Mouse (Mus musculus) embryonic facial prominence, embryonic 10.5 days (tissue): ENCODE results near the gene Ndufb2. TPM values are rescaled to one million over a fixed set of nuclear protein-coding genes. Genes with fewer than 3 reads are reported as not detected.
A peak's percentile ranks its signal among the peaks of the same experiment; 100 is the strongest.

Source experiments
- DNase-seq: peaks from one replicate; pipeline ENCODE4 v3.0.0-alpha.2; 2017; ENCODE audit warnings: low spot score
- H3K27ac ChIP-seq: fragments of 300-500 bp; sonication (generic); replicated peaks from 2 replicates; pipeline ENCODE4 v1.5.1; 2016; ENCODE audit warnings: mild to moderate bottlenecking
- H3K27me3 ChIP-seq: fragments of 300-500 bp; sonication (generic); replicated peaks from 2 replicates; pipeline ENCODE4 v1.6.1; 2016; ENCODE audit warnings: low read depth, mild to moderate bottlenecking; ENCODE audit not compliant: poor library complexity, severe bottlenecking
- H3K36me3 ChIP-seq: fragments of 300-500 bp; sonication (generic); replicated peaks from 2 replicates; pipeline ENCODE4 v1.6.1; 2016; ENCODE audit warnings: mild to moderate bottlenecking, moderate library complexity
- H3K4me1 ChIP-seq: fragments of 300-500 bp; sonication (generic); 2 replicates; pipeline ENCODE4 v1.6.1; 2016
- H3K4me3 ChIP-seq: fragments of 300-500 bp; sonication (generic); 2 replicates; pipeline ENCODE4 v1.5.1; 2016; ENCODE audit warnings: mild to moderate bottlenecking, moderate library complexity
- H3K9me3 ChIP-seq: fragments of 300-500 bp; sonication (generic); 2 replicates; pipeline ENCODE4 v1.6.1; 2016; ENCODE audit warnings: mild to moderate bottlenecking
- WGBS: fragments of 180-500 bp; shearing (Covaris S2); methylation state at CpG from one replicate; pipeline ENCODE4 v1.1.7; 2016; 5-methylcytosine and 5-hydroxymethylcytosine counted together
- polyA plus RNA-seq: library from polyadenylated mRNA; unstranded; fragments of >200 nt; fragmentation: Nextera tagmentation; extraction: Ambion mirVana; gene quantifications from 2 replicates; pipeline ENCODE4 v1.2.1, GENCODE M21; 2016

The Ndufb2 gene
- polyA plus RNA-seq, 1 experiment from 2014 or later = 274 TPM

- Histone ChIP-seq H3K4me1 (peaks cover 47% of the 10 kb centered on the region), H3K27ac (0 out of 2 replicates have a peak overlapping the region, but pooled peaks have one; percentile 54), H3K27me3 (no peaks in the 10 kb centered on the region), H3K36me3 (peaks cover 10% of the 10 kb centered on the region; the same call in 1 of the 2 replicates), H3K4me3 (no peak overlapping the region), H3K9me3 (no peaks in the 10 kb centered on the region)
- WGBS = 64% methylated on average over 6 of the region's 6 CpGs
- DNase-seq = no peak
Observed at GRCm38 (mm10) chr6:39559276-39559939, 33.0 kb upstream of the Ndufb2 start.

DNA sequence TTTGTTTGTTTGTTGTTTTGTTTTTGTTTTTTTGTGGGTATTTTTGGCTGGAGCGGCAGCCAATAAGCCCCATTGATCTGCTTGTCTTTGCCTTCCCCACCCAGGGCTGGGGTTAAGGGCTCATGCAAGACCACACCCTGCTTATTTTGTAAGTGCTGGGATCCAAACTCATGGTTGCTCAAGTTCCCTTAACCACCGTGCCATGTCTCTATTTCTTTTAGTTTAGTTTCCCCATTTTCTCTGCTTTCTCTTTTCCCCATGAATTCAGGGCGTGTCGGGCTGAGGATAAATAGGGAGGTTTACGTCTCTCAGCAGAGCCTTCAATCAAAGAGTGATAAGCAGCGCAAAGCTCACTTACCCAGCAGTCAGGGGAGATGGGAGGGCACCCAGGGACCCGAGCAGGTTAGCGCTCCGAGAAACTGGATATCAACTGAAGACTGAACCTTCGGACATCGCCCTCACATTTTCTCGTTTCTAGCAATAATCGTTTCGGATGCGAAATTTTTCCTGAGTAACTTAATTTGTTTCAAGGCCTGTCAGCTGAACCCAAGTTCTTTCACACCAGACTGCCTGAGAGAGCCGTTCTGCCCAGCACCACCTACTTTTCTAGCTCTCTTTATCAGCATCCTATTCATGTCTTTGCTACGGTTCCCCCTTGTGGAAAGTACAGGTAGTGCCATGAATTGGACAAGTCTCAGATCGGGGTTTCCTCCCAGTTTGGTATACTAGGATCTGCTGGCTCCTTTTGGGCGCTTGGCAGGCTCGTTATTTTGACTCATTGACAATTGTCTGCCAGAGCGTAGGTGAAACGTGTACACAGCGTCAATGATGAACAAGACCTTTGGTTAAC, 30.0 kb upstream of the Ndufb2 start:
- Histone ChIP-seq H3K27me3 (no peaks in the 10 kb centered on the region), H3K4me3 (peak overlapping the region; percentile 27), H3K36me3 (no peaks in the 10 kb centered on the region), H3K27ac (no peak overlapping the region), H3K4me1 (peaks cover 21% of the 10 kb centered on the region), H3K9me3 (no peaks in the 10 kb centered on the region)
- DNase-seq = peak; percentile 74
- 22% methylated on average over 23 of the region's 23 CpGs for WGBS

GRCm38 (mm10) chr6:39567528-39567927, 24.8 kb upstream of the Ndufb2 start:
- WGBS = 18% methylated on average over 5 of the region's 5 CpGs
- peak; percentile 47 for DNase-seq
- Histone ChIP-seq H3K27me3 (peaks cover 10% of the 10 kb centered on the region; the same call in 1 of the 2 replicates), H3K9me3 (no peaks in the 10 kb centered on the region), H3K36me3 (no peaks in the 10 kb centered on the region), H3K27ac (no peak overlapping the region), H3K4me3 (no peak overlapping the region), H3K4me1 (no peaks in the 10 kb centered on the region)

DNA sequence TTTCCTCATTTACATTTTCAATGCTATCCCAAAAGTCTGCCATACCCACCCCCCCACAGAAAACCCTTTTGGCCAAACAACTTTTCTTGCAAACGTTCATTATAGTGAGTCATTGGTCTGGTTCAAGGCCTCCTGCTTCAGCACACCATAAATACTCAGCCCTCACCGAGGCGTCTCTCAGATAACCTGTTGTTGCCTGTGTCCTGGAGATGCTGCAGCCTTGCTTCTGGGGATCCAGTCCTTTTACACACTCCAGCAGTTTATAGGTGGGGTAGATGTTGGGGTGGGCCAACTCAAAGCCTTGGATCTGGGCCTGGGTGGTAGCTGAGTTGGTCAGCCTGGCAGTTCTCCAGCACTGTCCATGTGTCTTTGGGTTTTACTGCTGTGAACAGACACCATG, 21.9 kb upstream of the Ndufb2 start:
- Histone ChIP-seq H3K27me3 (peaks cover 12% of the 10 kb centered on the region; the same call in 1 of the 2 replicates), H3K27ac (no peak overlapping the region), H3K4me1 (peaks cover 17% of the 10 kb centered on the region), H3K36me3 (no peaks in the 10 kb centered on the region), H3K9me3 (no peaks in the 10 kb centered on the region), H3K4me3 (no peak overlapping the region)
- no peak for DNase-seq
- 82% methylated on average over 3 of the region's 3 CpGs for WGBS

DNA sequence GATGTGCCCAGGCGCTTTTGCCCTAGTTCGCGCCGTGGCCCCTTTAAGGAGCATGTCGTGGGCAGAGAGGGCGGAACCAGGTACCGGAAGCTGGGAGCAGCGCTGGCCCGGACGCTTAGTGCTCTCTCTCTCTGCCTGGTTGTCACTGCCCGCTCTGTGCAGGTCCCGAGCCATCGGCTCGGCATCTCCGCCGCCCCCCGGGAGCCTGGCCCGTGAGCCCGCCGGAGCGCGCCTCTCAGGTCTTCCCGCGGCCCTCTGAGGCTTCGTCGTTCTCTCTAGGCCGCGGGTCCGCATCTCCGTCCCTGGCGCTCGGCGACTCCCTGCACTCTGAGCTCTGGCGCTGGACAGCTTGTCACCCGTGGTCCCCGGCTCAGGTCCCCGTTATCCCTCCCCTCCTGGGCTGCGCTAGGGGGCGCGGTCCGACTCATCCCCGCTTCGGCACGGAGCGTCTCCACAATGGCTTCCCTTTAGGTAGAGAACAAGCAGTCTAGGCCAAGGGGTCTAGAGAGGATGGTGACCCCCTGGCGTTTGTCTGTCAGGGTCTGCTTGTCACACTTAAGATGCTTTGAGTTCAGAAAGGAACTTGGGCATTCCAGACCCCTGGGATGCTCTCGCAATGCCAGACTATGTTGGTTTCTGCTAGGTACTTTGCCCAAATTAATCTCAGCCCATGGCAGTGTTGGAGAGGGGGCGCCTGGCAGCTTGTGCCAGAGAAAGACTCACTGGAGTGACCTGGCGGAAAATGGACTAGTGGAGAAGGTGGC, 18.4 kb upstream of the Ndufb2 start, which contains the start of gene Adck2:
Gene Adck2 (plus strand): TSS at position 83 of the 764 bp plus-strand sequence.
- DNase-seq = peak; percentile 88
- Histone ChIP-seq H3K27ac (peak within 1 kb of the TSS; percentile 91), H3K4me3 (peak within 1 kb of the TSS; percentile 88), H3K9me3 (no peaks in the 10 kb centered on the region), H3K36me3 (peaks cover 15% of the 10 kb centered on the region), H3K27me3 (peaks cover 7% of the 10 kb centered on the region; the same call in 1 of the 2 replicates), H3K4me1 (peaks cover 17% of the 10 kb centered on the region)
- under 1% methylated on average over 49 of the region's 49 CpGs for WGBS

- WGBS = 25% methylated on average over 10 of the region's 10 CpGs
- H3K27ac ChIP-seq = peak overlapping the region; percentile 91
Observed at GRCm38 (mm10) chr6:39574555-39574869, 17.9 kb upstream of the Ndufb2 start.

DNA sequence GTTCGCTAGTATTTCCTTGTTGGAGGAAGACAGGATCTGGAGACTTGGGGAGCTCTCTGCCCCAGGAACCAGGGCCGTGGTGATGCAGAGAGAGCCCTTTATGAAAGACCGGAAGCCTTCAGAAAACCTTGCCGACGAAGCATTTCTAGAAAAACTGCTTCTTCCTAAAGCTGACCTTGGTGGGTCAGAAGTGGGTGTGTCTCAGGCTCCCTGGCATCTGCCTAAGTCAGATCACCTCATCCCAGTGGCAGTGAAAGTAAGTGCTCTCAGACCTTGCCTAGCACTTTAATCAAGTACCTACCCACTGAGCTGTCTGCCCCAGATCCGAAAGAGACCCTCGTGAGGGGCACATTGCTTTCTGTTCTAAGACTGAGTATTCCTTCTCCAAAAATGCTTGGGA, 17.4 kb upstream of the Ndufb2 start:
- peak overlapping the region; percentile 91 for H3K27ac ChIP-seq
- no peaks in the 10 kb centered on the region for H3K9me3 ChIP-seq
- H3K27me3 ChIP-seq = peaks cover 7% of the 10 kb centered on the region; the same call in 1 of the 2 replicates
- 69% methylated on average over 7 of the region's 7 CpGs for WGBS
- peak overlapping the region; percentile 88 for H3K4me3 ChIP-seq
- H3K4me1 ChIP-seq = peaks cover 17% of the 10 kb centered on the region
- DNase-seq = no peak
- peaks cover 25% of the 10 kb centered on the region for H3K36me3 ChIP-seq

More at GRCm38 (mm10) chr6:39574555-39574869, 17.9 kb upstream of the Ndufb2 start:
- H3K4me3 ChIP-seq = peak overlapping the region; percentile 88
- no peak for DNase-seq
- H3K4me1 ChIP-seq = peaks cover 17% of the 10 kb centered on the region
- peaks cover 20% of the 10 kb centered on the region for H3K36me3 ChIP-seq
- H3K27me3 ChIP-seq = peaks cover 7% of the 10 kb centered on the region; the same call in 1 of the 2 replicates
- no peaks in the 10 kb centered on the region for H3K9me3 ChIP-seq

DNA sequence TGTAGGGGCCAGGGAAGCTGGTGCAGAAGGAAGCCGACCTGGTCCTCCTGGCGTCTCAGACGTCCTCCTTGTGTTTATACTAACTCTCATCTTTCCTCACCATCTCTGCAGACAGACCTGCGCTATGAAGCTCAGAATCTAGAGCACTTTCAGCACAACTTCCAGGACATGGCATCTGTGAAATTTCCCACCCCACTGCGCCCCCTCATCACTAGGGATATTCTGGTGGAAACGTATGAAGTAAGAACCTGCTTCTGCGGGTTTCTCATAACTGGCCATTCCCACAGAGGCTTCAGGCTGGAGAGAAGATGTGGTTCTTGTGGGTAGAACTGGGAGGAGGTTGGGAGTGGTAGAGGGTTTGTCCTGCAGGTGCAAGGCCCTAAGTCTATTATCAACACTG, 12.8 kb upstream of the Ndufb2 start:
- no peak for DNase-seq
- Histone ChIP-seq H3K4me3 (no peak overlapping the region), H3K36me3 (peaks cover 61% of the 10 kb centered on the region), H3K9me3 (no peaks in the 10 kb centered on the region), H3K27ac (no peak overlapping the region), H3K27me3 (no peaks in the 10 kb centered on the region), H3K4me1 (peaks cover 7% of the 10 kb centered on the region)
- WGBS = 90% methylated on average over 7 of the region's 7 CpGs

DNA sequence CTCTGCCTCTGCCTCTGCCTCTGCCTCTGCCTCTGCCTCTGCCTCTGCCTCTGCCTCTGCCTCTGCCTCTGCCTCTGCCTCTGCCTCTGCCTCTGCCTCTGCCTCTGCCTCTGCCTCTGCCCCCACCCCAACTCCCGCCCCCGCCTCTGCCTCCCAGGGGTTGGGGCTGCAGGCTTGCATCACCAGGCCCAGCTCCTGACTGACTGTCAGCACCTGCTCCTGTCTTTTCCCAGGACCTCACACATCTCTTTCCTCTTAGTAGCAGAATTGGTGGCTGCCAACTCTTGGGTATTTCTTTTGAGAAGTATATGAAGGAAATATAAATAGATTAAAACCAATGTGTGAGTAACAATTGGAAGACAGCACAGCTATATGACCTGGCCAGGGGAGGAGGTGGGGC, 11.8 kb upstream of the Ndufb2 start:
- no peaks in the 10 kb centered on the region for H3K9me3 ChIP-seq
- H3K4me3 ChIP-seq = no peak overlapping the region
- DNase-seq = no peak
- no peaks in the 10 kb centered on the region for H3K27me3 ChIP-seq
- WGBS = 69% methylated on average over 2 of the region's 2 CpGs
- peaks cover 66% of the 10 kb centered on the region for H3K36me3 ChIP-seq
- H3K4me1 ChIP-seq = no peaks in the 10 kb centered on the region
- no peak overlapping the region for H3K27ac ChIP-seq

DNA sequence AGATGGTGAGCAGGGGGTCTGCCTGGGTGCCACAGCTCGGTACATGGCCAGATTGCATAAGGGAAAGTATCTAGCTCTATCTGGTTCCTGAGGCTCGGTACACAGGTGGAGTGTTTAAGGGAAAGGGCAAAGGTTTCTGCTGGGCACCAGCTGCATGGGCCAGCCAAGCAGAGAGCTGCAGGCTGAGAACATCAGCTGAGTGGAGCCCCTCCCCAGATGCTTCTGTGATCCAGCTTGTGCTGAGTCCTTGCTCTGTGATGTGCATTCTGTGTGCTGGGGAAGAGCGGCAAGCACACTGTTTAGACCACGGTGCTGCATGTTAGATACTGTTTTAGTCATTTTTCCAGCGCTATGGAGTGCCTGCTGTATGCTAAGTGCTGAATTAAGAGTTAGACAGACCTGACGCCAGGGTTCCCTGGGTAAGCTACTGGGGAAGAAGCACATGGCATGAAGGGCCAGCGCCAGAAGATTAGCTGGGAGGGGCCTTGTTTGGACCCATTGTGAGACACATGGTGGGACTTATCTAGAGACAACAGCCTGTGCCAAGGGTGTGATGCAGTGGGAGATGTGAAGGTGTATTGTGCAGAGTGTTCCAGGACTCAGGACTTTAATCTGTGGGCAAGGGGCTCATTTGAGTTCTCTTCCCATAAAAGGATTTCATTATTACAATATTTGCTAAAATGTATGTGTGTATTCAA, 11.1 kb upstream of the Ndufb2 start:
- WGBS = 81% methylated on average over 7 of the region's 7 CpGs
- no peak for DNase-seq
- H3K36me3 ChIP-seq = peaks cover 73% of the 10 kb centered on the region

GRCm38 (mm10) chr6:39585517-39585916, 6.9 kb upstream of the Ndufb2 start, which contains the start of gene Gm42420:
TSS of gene Gm42420 (plus strand) at chr6:39585753.
- no peaks in the 10 kb centered on the region for H3K9me3 ChIP-seq
- H3K36me3 ChIP-seq = peaks cover 78% of the 10 kb centered on the region
- H3K4me1 ChIP-seq = no peaks in the 10 kb centered on the region
- H3K27me3 ChIP-seq = no peaks in the 10 kb centered on the region
- no peak within 1 kb of the TSS for H3K27ac ChIP-seq
- H3K4me3 ChIP-seq = no peak within 1 kb of the TSS
- 92% methylated on average over 6 of the region's 6 CpGs for WGBS
- DNase-seq = no peak

More for the DNA sequence above, 11.1 kb upstream of the Ndufb2 start:
- Histone ChIP-seq H3K4me1 (no peaks in the 10 kb centered on the region), H3K27me3 (no peaks in the 10 kb centered on the region), H3K27ac (no peak overlapping the region), H3K9me3 (no peaks in the 10 kb centered on the region), H3K4me3 (no peak overlapping the region)

DNA sequence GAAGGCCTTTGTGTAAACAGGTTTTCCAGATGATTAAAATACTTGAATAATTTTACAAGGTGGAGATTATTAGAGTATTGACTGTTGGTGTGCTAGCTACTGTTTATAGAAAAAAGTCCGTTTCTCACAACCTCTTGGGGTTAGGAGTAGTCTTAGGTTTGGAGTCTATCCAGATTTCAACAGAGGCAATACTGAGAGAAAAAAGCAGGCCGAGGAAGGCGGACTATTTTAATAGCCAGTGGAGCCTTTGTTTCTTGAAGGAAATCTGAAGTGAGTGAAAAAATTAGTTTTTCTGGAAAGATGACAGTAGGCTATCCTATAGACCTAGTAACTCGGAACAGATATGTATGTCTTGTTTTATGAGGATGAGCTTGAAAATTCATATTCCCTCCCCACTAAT, 893 bp upstream of the Ndufb2 start:
- DNase-seq = no peak
- H3K36me3 ChIP-seq = peaks cover 40% of the 10 kb centered on the region
- no peaks in the 10 kb centered on the region for H3K27me3 ChIP-seq
- WGBS = 90% methylated on average over 4 of the region's 4 CpGs
- H3K9me3 ChIP-seq = no peaks in the 10 kb centered on the region
- H3K4me3 ChIP-seq = peak overlapping the region; percentile 88
- no peak overlapping the region for H3K27ac ChIP-seq
- H3K4me1 ChIP-seq = peaks cover 14% of the 10 kb centered on the region
